Mouse (Mus musculus): ENCODE results near the gene C87436. TPM values are rescaled to one million over a fixed set of nuclear protein-coding genes. Genes with fewer than 3 reads are reported as not detected.

C87436 gene
- polyA plus RNA-seq, 1 experiment, result 16.6 TPM

DNA sequence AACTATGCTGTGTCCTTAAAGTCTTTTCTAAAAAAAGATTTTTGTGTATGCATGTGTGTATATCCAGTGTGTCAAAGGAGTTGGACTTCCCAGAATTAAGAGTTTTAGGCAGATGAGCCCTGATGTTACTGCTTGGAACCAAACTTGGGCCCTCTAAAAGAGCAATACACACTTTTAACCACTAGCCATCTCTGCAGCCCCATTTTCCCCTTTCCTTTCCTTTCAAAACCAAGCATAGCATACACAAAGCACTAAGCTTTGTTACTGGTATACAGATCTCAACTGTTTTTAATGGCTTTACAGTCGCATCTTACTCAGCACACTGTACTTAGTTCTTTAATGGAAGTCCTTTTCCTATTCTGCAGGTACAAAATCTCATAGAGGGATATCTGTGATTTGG lies 1.4 kb downstream of the C87436 start:
- no peak for TF ChIP-seq POLR2A (IDR thresholded peaks at IDR 0.05; ENCODE audit: control insufficient read depth, extremely low read depth, insufficient read depth, low read length, poor library complexity)
- TF ChIP-seq CTCF (IDR thresholded peaks at IDR 0.05; ENCODE audit: borderline replicate concordance, control insufficient read depth, extremely low read depth, insufficient read depth, low read length, poor library complexity), result no peak
- 83% methylated on average over 1 of the region's 1 CpGs for WGBS
- no peak overlapping the region for H3K27ac ChIP-seq (ENCODE audit: control insufficient read depth, insufficient read depth, low read length)
- H3K36me3 ChIP-seq (ENCODE audit: control insufficient read depth, insufficient read depth, low read length), result peaks cover 14% of the 10 kb centered on the region; the same call in 1 of the 2 replicates
- no peak for DNase-seq
- no peaks in the 10 kb centered on the region for H3K27me3 ChIP-seq (ENCODE audit: control insufficient read depth, insufficient read depth, low read length)
- H3K4me3 ChIP-seq (ENCODE audit: control insufficient read depth, insufficient read depth, low read length), result no peak overlapping the region
- no peaks in the 10 kb centered on the region for H3K4me1 ChIP-seq (replicated peaks; ENCODE audit: control insufficient read depth, insufficient read depth, low read length)

- DNase-seq, result no peak
- Histone ChIP-seq H3K36me3 (ENCODE audit: control insufficient read depth, insufficient read depth, low read length) (peaks cover 22% of the 10 kb centered on the region), H3K4me3 (ENCODE audit: control insufficient read depth, insufficient read depth, low read length) (no peak overlapping the region), H3K27me3 (ENCODE audit: control insufficient read depth, insufficient read depth, low read length) (no peaks in the 10 kb centered on the region), H3K4me1 (replicated peaks; ENCODE audit: control insufficient read depth, insufficient read depth, low read length) (no peaks in the 10 kb centered on the region), H3K27ac (ENCODE audit: control insufficient read depth, insufficient read depth, low read length) (no peak overlapping the region)
- 100% methylated on average over 10 of the region's 10 CpGs for WGBS
- TF ChIP-seq CTCF (IDR thresholded peaks at IDR 0.05; ENCODE audit: borderline replicate concordance, control insufficient read depth, extremely low read depth, insufficient read depth, low read length, poor library complexity), result no peak
Measured at GRCm38 (mm10) chr6:86441571-86441970, 3.4 kb downstream of the C87436 start.

- TF ChIP-seq POLR2A (IDR thresholded peaks at IDR 0.05; ENCODE audit: control insufficient read depth, extremely low read depth, insufficient read depth, low read length, poor library complexity), result no peak
- no peak for TF ChIP-seq CTCF (IDR thresholded peaks at IDR 0.05; ENCODE audit: borderline replicate concordance, control insufficient read depth, extremely low read depth, insufficient read depth, low read length, poor library complexity)
- Histone ChIP-seq H3K27ac (ENCODE audit: control insufficient read depth, insufficient read depth, low read length) (no peak overlapping the region), H3K4me1 (replicated peaks; ENCODE audit: control insufficient read depth, insufficient read depth, low read length) (no peaks in the 10 kb centered on the region), H3K27me3 (ENCODE audit: control insufficient read depth, insufficient read depth, low read length) (no peaks in the 10 kb centered on the region), H3K36me3 (ENCODE audit: control insufficient read depth, insufficient read depth, low read length) (peaks cover 31% of the 10 kb centered on the region), H3K4me3 (ENCODE audit: control insufficient read depth, insufficient read depth, low read length) (no peak overlapping the region)
- no peak for DNase-seq
- WGBS, result 96% methylated on average over 18 of the region's 18 CpGs
Measured at GRCm38 (mm10) chr6:86445551-86445950, 7.4 kb downstream of the C87436 start.

DNA sequence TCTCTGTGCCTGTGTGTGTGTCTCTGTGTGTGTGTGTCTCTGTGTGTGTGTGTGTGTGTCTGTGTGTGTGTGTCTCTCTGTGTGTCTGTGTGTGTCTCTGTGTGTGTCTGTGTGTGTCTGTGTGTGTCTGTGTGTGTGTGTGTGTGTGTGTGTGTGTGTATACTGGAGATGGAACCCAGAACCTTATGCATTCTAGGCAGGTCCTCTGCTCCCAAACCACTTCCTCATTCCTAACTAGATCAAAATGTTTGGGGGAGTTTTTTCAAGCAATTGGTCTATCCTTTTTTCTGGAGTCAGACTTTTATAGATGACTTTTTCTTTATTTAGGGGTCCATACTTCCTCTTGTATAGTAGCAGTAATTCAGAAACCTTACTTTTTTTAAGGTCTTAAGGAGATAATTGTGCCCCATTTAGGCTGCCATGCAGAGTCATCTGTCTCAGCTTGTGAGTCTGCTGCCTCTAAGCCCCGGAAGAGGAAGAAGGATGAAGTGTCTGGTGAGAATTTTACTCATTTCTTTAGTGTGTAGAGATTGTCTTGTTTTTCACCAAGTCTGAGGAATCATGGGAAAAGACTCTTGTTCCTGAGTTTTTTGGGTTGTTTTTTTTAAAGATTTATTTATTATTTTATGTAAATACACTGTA lies 8.9 kb downstream of the C87436 start:
- DNase-seq, result no peak
- no peaks in the 10 kb centered on the region for H3K4me1 ChIP-seq (replicated peaks; ENCODE audit: control insufficient read depth, insufficient read depth, low read length)
- peaks cover 35% of the 10 kb centered on the region for H3K36me3 ChIP-seq (ENCODE audit: control insufficient read depth, insufficient read depth, low read length)
- no peaks in the 10 kb centered on the region for H3K27me3 ChIP-seq (ENCODE audit: control insufficient read depth, insufficient read depth, low read length)
- 29% methylated on average over 1 of the region's 1 CpGs for WGBS
- no peak overlapping the region for H3K27ac ChIP-seq (ENCODE audit: control insufficient read depth, insufficient read depth, low read length)
- TF ChIP-seq CTCF (IDR thresholded peaks at IDR 0.05; ENCODE audit: borderline replicate concordance, control insufficient read depth, extremely low read depth, insufficient read depth, low read length, poor library complexity) (no peak), POLR2A (IDR thresholded peaks at IDR 0.05; ENCODE audit: control insufficient read depth, extremely low read depth, insufficient read depth, low read length, poor library complexity) (no peak)
- H3K4me3 ChIP-seq (ENCODE audit: control insufficient read depth, insufficient read depth, low read length), result no peak overlapping the region

DNA sequence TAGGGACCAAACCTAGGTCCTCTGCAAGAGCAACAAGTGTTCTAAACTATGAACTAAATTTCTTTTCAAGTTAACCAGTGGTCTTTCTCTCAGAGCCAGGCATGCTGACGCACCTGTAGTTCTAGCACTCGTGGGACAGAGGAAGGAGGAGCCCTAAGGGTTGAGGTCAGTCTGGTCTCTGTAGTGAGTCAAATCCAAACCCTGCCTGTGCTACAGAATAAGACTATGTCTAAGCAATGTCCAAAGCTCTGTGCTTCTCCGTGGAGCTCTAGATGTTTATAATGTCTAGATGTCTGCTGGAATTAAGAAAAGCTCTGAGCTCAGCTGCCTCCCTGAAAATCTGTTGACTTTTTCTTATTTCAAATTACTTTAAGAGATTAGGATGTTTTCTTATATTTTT lies 18.6 kb downstream of the C87436 start:
- no peak for TF ChIP-seq POLR2A (IDR thresholded peaks at IDR 0.05; ENCODE audit: control insufficient read depth, extremely low read depth, insufficient read depth, low read length, poor library complexity)
- TF ChIP-seq CTCF (IDR thresholded peaks at IDR 0.05; ENCODE audit: borderline replicate concordance, control insufficient read depth, extremely low read depth, insufficient read depth, low read length, poor library complexity), result no peak
- 90% methylated on average over 3 of the region's 3 CpGs for WGBS
- Histone ChIP-seq H3K36me3 (ENCODE audit: control insufficient read depth, insufficient read depth, low read length) (peaks cover 26% of the 10 kb centered on the region), H3K27me3 (ENCODE audit: control insufficient read depth, insufficient read depth, low read length) (no peaks in the 10 kb centered on the region), H3K27ac (ENCODE audit: control insufficient read depth, insufficient read depth, low read length) (no peak overlapping the region), H3K4me1 (replicated peaks; ENCODE audit: control insufficient read depth, insufficient read depth, low read length) (no peaks in the 10 kb centered on the region), H3K4me3 (ENCODE audit: control insufficient read depth, insufficient read depth, low read length) (no peak overlapping the region)
- DNase-seq, result no peak

DNA sequence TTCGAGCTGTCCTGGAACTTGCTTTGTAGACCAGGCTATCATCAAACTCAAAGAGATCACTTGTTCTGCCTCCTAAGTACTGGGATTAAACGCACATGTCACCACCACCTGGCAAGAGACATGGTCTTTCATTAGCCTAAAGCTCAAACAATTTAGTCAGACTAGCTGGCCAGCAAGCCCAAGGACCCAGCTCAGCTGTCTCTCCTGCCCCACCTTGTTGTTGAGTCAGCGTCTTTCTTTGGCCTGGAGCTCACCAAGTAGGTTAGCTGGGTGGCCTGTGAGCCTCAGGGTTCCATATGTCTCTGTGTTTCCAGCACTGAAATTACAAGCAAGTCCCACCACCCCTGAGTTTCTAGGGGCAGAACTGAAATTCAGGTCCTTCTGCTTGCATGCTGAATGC lies 24.9 kb downstream of the C87436 start:
- 99% methylated on average over 3 of the region's 3 CpGs for WGBS
- Histone ChIP-seq H3K4me1 (replicated peaks; ENCODE audit: control insufficient read depth, insufficient read depth, low read length) (no peaks in the 10 kb centered on the region), H3K27ac (ENCODE audit: control insufficient read depth, insufficient read depth, low read length) (no peak overlapping the region), H3K36me3 (ENCODE audit: control insufficient read depth, insufficient read depth, low read length) (peaks cover 11% of the 10 kb centered on the region), H3K27me3 (ENCODE audit: control insufficient read depth, insufficient read depth, low read length) (no peaks in the 10 kb centered on the region), H3K4me3 (ENCODE audit: control insufficient read depth, insufficient read depth, low read length) (no peak overlapping the region)
- no peak for TF ChIP-seq CTCF (IDR thresholded peaks at IDR 0.05; ENCODE audit: borderline replicate concordance, control insufficient read depth, extremely low read depth, insufficient read depth, low read length, poor library complexity)
- DNase-seq, result no peak

- 85% methylated on average over 3 of the region's 3 CpGs for WGBS
- H3K4me3 ChIP-seq (ENCODE audit: control insufficient read depth, insufficient read depth, low read length), result no peak overlapping the region
- 0 out of 2 replicates have a peak, but pooled peaks cover 3% of the 10 kb centered on the region for H3K36me3 ChIP-seq (ENCODE audit: control insufficient read depth, insufficient read depth, low read length)
Measured at GRCm38 (mm10) chr6:86471317-86471716, 33.1 kb downstream of the C87436 start.

More at GRCm38 (mm10) chr6:86471317-86471716, 33.1 kb downstream of the C87436 start:
- no peaks in the 10 kb centered on the region for H3K27me3 ChIP-seq (ENCODE audit: control insufficient read depth, insufficient read depth, low read length)
- no peak for TF ChIP-seq CTCF (IDR thresholded peaks at IDR 0.05; ENCODE audit: borderline replicate concordance, control insufficient read depth, extremely low read depth, insufficient read depth, low read length, poor library complexity)
- TF ChIP-seq POLR2A (IDR thresholded peaks at IDR 0.05; ENCODE audit: control insufficient read depth, extremely low read depth, insufficient read depth, low read length, poor library complexity), result no peak
- no peak overlapping the region for H3K27ac ChIP-seq (ENCODE audit: control insufficient read depth, insufficient read depth, low read length)
- H3K4me1 ChIP-seq (replicated peaks; ENCODE audit: control insufficient read depth, insufficient read depth, low read length), result peaks cover 18% of the 10 kb centered on the region
- no peak for DNase-seq

All from thymus, adult 2 months (tissue).